Mouse (Mus musculus) MEL (cell line): ENCODE results near the gene Rnf26. TPM values are rescaled to one million over a fixed set of nuclear protein-coding genes. Genes with fewer than 3 reads are reported as not detected.
"Not testable (repeated sequence)": the region's sequence is repeated elsewhere in the genome, so short reads cannot be mapped to it uniquely, and the experiment has no call there.

ENCODE experiments used
- DNase-seq: peaks from one replicate; pipeline ENCODE4 v3.0.0; 2011; ENCODE audit warnings: low read depth, low spot score
- H3K27ac ChIP-seq: 2 replicates; pipeline ENCODE4 v1.5.1; 2012; ENCODE audit warnings: low read depth, mild to moderate bottlenecking, control low read depth, low read length, moderate library complexity; ENCODE audit not compliant: control insufficient read depth
- H3K27me3 ChIP-seq, 2 experiments: fragments of 150-350 bp in 1 of 2; sonication (generic) in 1 of 2; 2 replicates each; pipeline ENCODE4 v1.6.1; 2012; ENCODE audit warnings: low read length in 2 of 2, mild to moderate bottlenecking in 2 of 2, improper control_type of control experiment in 1 of 2, moderate library complexity in 1 of 2; ENCODE audit not compliant: insufficient read depth in 2 of 2, control insufficient read depth in 1 of 2
- H3K36me3 ChIP-seq, 2 experiments: 2 replicates each; pipeline ENCODE4 v1.6.1; 2012 to 2014; ENCODE audit warnings: low read length in 2 of 2, improper control_type of control experiment in 1 of 2, inconsistent platforms in 1 of 2, mild to moderate bottlenecking in 1 of 2; ENCODE audit not compliant: insufficient read depth in 2 of 2, control insufficient read depth in 1 of 2
- H3K4me1 ChIP-seq, 2 experiments: fragments of 150-350 bp in 1 of 2; sonication (generic) in 1 of 2; 2 replicates each; pipeline ENCODE4 v1.6.1; 2012; ENCODE audit warnings: low read length in 2 of 2, improper control_type of control experiment in 1 of 2, mild to moderate bottlenecking in 1 of 2; ENCODE audit not compliant: insufficient read depth in 2 of 2, control insufficient read depth in 1 of 2
- H3K4me3 ChIP-seq, 2 experiments: fragments of 150-350 bp in 1 of 2; sonication (generic) in 1 of 2; 2 replicates each; pipeline ENCODE4 v1.5.1; 2012; ENCODE audit warnings: low read depth in 2 of 2, low read length in 2 of 2, mild to moderate bottlenecking in 2 of 2, moderate library complexity in 2 of 2, control low read depth in 1 of 2, improper control_type of control experiment in 1 of 2; ENCODE audit not compliant: control insufficient read depth in 1 of 2, insufficient read depth in 1 of 2
- H3K79me2 ChIP-seq: 2 replicates; pipeline ENCODE4 v1.6.1; 2012; ENCODE audit warnings: mild to moderate bottlenecking, low read length, moderate library complexity; ENCODE audit not compliant: control insufficient read depth, poor library complexity, insufficient read depth
- H3K9ac ChIP-seq: 2 replicates; pipeline ENCODE4 v1.6.1; 2012; ENCODE audit warnings: low read depth, mild to moderate bottlenecking, control low read depth, low read length, moderate library complexity; ENCODE audit not compliant: control insufficient read depth, poor library complexity, severe bottlenecking
- H3K9me3 ChIP-seq: fragments of 150-350 bp; sonication (generic); replicated peaks from 2 replicates; pipeline ENCODE4 v1.6.1; 2012; ENCODE audit warnings: mild to moderate bottlenecking, low read length, improper control_type of control experiment, moderate library complexity; ENCODE audit not compliant: insufficient read depth
- CTCF ChIP-seq, 3 experiments: IDR thresholded peaks in 2 of 3; conservative IDR thresholded peaks in 1 of 3; 2 replicates each; pipeline ENCODE4 v1.5.1; 2011 to 2012; ENCODE audit warnings: low read length in 3 of 3, low read depth in 2 of 3, mild to moderate bottlenecking in 2 of 3, improper control_type of control experiment in 1 of 3, inconsistent platforms in 1 of 3, mixed read lengths in 1 of 3, moderate library complexity in 1 of 3; ENCODE audit not compliant: control insufficient read depth in 1 of 3, insufficient read depth in 1 of 3, poor library complexity in 1 of 3, severe bottlenecking in 1 of 3
- ETS1 ChIP-seq: IDR thresholded peaks from 2 replicates; pipeline ENCODE4 v1.6.1; 2012; ENCODE audit warnings: low read depth, mild to moderate bottlenecking, inconsistent platforms, low read length, improper control_type of control experiment, moderate library complexity
- GATA1 ChIP-seq: IDR thresholded peaks from 2 replicates; pipeline ENCODE4 v1.6.1; 2011; ENCODE audit warnings: low read depth, low read length, improper control_type of control experiment
- HCFC1 ChIP-seq: IDR thresholded peaks from 2 replicates; pipeline ENCODE4 v1.6.1; 2012; ENCODE audit warnings: low read depth, mild to moderate bottlenecking, inconsistent platforms, low read length, improper control_type of control experiment, moderate library complexity
- MXI1 ChIP-seq: IDR thresholded peaks from 2 replicates; pipeline ENCODE4 v1.6.1; 2011; ENCODE audit warnings: mild to moderate bottlenecking, low read depth, low read length, improper control_type of control experiment
- NRF1 ChIP-seq: IDR thresholded peaks from 2 replicates; pipeline ENCODE4 v1.6.1; 2014; ENCODE audit warnings: low read depth, mild to moderate bottlenecking, inconsistent platforms, low read length, improper control_type of control experiment, moderate library complexity; ENCODE audit not compliant: poor library complexity, insufficient read depth, severe bottlenecking
- RAD21 ChIP-seq: IDR thresholded peaks from 2 replicates; pipeline ENCODE4 v1.6.1; 2011; ENCODE audit warnings: mild to moderate bottlenecking, low read depth, low read length, improper control_type of control experiment
- RCOR1 ChIP-seq: IDR thresholded peaks from 2 replicates; pipeline ENCODE4 v1.6.1; 2012; ENCODE audit warnings: low read depth, mild to moderate bottlenecking, inconsistent platforms, low read length, improper control_type of control experiment
- SMC3 ChIP-seq: IDR thresholded peaks from 2 replicates; pipeline ENCODE4 v1.6.1; 2011; ENCODE audit warnings: low read depth, low read length, improper control_type of control experiment
- UBTF ChIP-seq: IDR thresholded peaks from 2 replicates; pipeline ENCODE4 v1.6.1; 2012; ENCODE audit warnings: low read depth, mild to moderate bottlenecking, inconsistent platforms, low read length, improper control_type of control experiment, moderate library complexity, borderline replicate concordance; ENCODE audit not compliant: insufficient read depth
- ZKSCAN1 ChIP-seq: IDR thresholded peaks from 2 replicates; pipeline ENCODE4 v1.6.1; 2012; ENCODE audit warnings: low read depth, mild to moderate bottlenecking, inconsistent platforms, low read length, improper control_type of control experiment, moderate library complexity
- ZNF384 ChIP-seq: IDR thresholded peaks from 2 replicates; pipeline ENCODE4 v1.6.1; 2012; ENCODE audit warnings: low read depth, mild to moderate bottlenecking, inconsistent platforms, low read length, improper control_type of control experiment
- polyA plus RNA-seq, 2 experiments: library from polyadenylated mRNA; stranded (reverse) in 1 of 2; unstranded in 1 of 2; fragments of >175 nt in 1 of 2; fragments of >200 nt in 1 of 2; gene quantifications; 2 replicates each; pipeline versions ENCODE4 v1.2.1 to v1.2.4; 2012; ENCODE audit warnings: low replicate concordance in 2 of 2, low read depth in 1 of 2; ENCODE audit not compliant: insufficient read length in 2 of 2, insufficient read depth in 1 of 2, missing spikeins in 1 of 2
- total RNA-seq: library from RNA; depleted of rRNA; stranded (reverse); fragments of 300-350 nt; gene quantifications from 2 replicates; pipeline ENCODE4 v1.2.3, GENCODE M21; 2012

Gene Rnf26
- total and polyA plus RNA-seq, 3 experiments: 14.0 to 55.1 TPM; not detected in 1

- H3K9me3 ChIP-seq: no peaks in the 10 kb centered on the region
- peaks cover 26% of the 10 kb centered on the region for H3K79me2 ChIP-seq
- H3K9ac ChIP-seq: no peak overlapping the region
- no peak overlapping the region for H3K27ac ChIP-seq
- peaks cover 0 to 18% of the 10 kb centered on the region in 2 experiments; a peak in 2 of 4 replicates for H3K4me1 ChIP-seq
- H3K4me3 ChIP-seq: no peak overlapping the region
- DNase-seq: no peak
- no peak for TF ChIP-seq ZKSCAN1
- TF ChIP-seq UBTF: no peak
- TF ChIP-seq NRF1: no peak
- TF ChIP-seq MXI1: no peak
- H3K36me3 ChIP-seq: peaks cover 0 to 10% of the 10 kb centered on the region in 2 experiments; a peak in 2 of 4 replicates
- H3K27me3 ChIP-seq: no peaks in the 10 kb centered on the region
Measured at GRCm38 (mm10) chr9:44114453-44114852, 1.1 kb upstream of the Rnf26 start.

- not testable (repeated sequence) for H3K27me3 ChIP-seq, H3K9me3 ChIP-seq, DNase-seq
- Histone ChIP-seq H3K4me1 (peaks cover 0 to 21% of the 10 kb centered on the region in 2 experiments; a peak in 3 of 4 replicates), H3K79me2 (peaks cover 49% of the 10 kb centered on the region), H3K4me3 (peak overlapping the region; percentile 28 to 88), H3K9ac (peak overlapping the region; percentile 96), H3K36me3 (peaks cover 0 to 14% of the 10 kb centered on the region in 2 experiments; a peak in 2 of 4 replicates), H3K27ac (peak overlapping the region; percentile 21; the same call in 1 of the 2 replicates)
Measured at GRCm38 (mm10) chr9:44111909-44112308, 1.4 kb downstream of the Rnf26 start.

GRCm38 (mm10) chr9:44109360-44110095 lies 3.8 kb downstream of the Rnf26 start:
- peak; percentile 79 for DNase-seq
- 0 out of 2 replicates have a peak overlapping the region, but pooled peaks have one; percentile 26 for H3K9ac ChIP-seq
- H3K4me1 ChIP-seq: peaks cover 0 to 21% of the 10 kb centered on the region in 2 experiments; a peak in 3 of 4 replicates
- TF ChIP-seq HCFC1 (no peak), SMC3 (peak; percentile 41), RCOR1 (peak; percentile 43; the same call in 1 of the 2 replicates), CTCF (IDR thresholded peaks at IDR 0.05 in 2 of 3, conservative IDR thresholded peaks at IDR 0.05 in 1 of 3; ENCODE audit: control insufficient read depth in 1 of 3, insufficient read depth in 1 of 3, low read depth in 2 of 3, low read length in 3 of 3, poor library complexity in 1 of 3, severe bottlenecking in 1 of 3) (peak; percentile 71 to 77 (median 71)), ETS1 (0 out of 2 replicates have a peak, but pooled peaks have one; percentile 12), RAD21 (peak; percentile 49), ZNF384 (no peak), GATA1 (peak; percentile 68)
- peaks cover 49% of the 10 kb centered on the region for H3K79me2 ChIP-seq
- H3K27ac ChIP-seq: no peak overlapping the region
- H3K9me3 ChIP-seq: no peaks in the 10 kb centered on the region
- no peaks in the 10 kb centered on the region for H3K27me3 ChIP-seq
- H3K36me3 ChIP-seq: peaks cover 0 to 14% of the 10 kb centered on the region in 2 experiments; a peak in 3 of 4 replicates
- H3K4me3 ChIP-seq: peak overlapping the region in 1 of 2 experiments; percentile 23; a peak in 1 of 4 replicates
